Mouse (Mus musculus): Measurements from ENCODE around the gene Fam110a. TPM values are rescaled to one million over a fixed set of nuclear protein-coding genes. Genes with fewer than 3 reads are reported as not detected.

Gene Fam110a
- total and polyA plus RNA-seq, 3 experiments, result 4.3 to 6.6 (median 4.7) TPM

- 26% methylated on average over 3 of the region's 3 CpGs for WGBS
- Histone ChIP-seq H3K79me2 (replicated peaks; ENCODE audit: control insufficient read depth, insufficient read depth, low read length) (no peaks in the 10 kb centered on the region), H3K4me1 (ENCODE audit: control insufficient read depth, insufficient read depth, low read length) (peaks cover 2% of the 10 kb centered on the region; the same call in 1 of the 2 replicates), H3K36me3 (ENCODE audit: control insufficient read depth, insufficient read depth, low read length) (no peaks in the 10 kb centered on the region), H3K9ac (ENCODE audit: low read depth, low read length) (no peak overlapping the region), H3K4me3 (no peak overlapping the region), H3K27me3 (ENCODE audit: control insufficient read depth, insufficient read depth, low read length) (no peaks in the 10 kb centered on the region), H3K27ac (no peak overlapping the region)
- intact Hi-C loops (cut with DNase I), result loop anchor here (5.0 kb wide), 1 partner anchor 61 kb away; no protein-coding TSS in a partner anchor
- DNase-seq, result peak; percentile 43 to 49
- TF ChIP-seq POLR2A (IDR thresholded peaks at IDR 0.05; ENCODE audit: insufficient read depth, low read depth, low read length) (no peak), EP300 (IDR thresholded peaks at IDR 0.05; ENCODE audit: insufficient read depth, low read depth, low read length) (no peak), CTCF (IDR thresholded peaks at IDR 0.05) (no peak)
Measured at GRCm38 (mm10) chr2:151937893-151938292, 42.1 kb downstream of the Fam110a start.

- no peaks in the 10 kb centered on the region for H3K79me2 ChIP-seq (replicated peaks; ENCODE audit: control insufficient read depth, insufficient read depth, low read length)
- intact Hi-C loops (cut with DNase I), result loop anchor here (1.0 kb wide), 1 partner anchor 64 kb away; no protein-coding TSS in a partner anchor
- WGBS, result 34% methylated on average over 7 of the region's 7 CpGs
- DNase-seq, result peak; percentile 73 to 89
- H3K4me1 ChIP-seq (ENCODE audit: control insufficient read depth, insufficient read depth, low read length), result peaks cover 2% of the 10 kb centered on the region; the same call in 1 of the 2 replicates
- H3K27me3 ChIP-seq (ENCODE audit: control insufficient read depth, insufficient read depth, low read length), result no peaks in the 10 kb centered on the region
- no peak overlapping the region for H3K9ac ChIP-seq (ENCODE audit: low read depth, low read length)
- H3K27ac ChIP-seq, result no peak overlapping the region
- no peaks in the 10 kb centered on the region for H3K36me3 ChIP-seq (ENCODE audit: control insufficient read depth, insufficient read depth, low read length)
- no peak overlapping the region for H3K4me3 ChIP-seq
- TF ChIP-seq CTCF (IDR thresholded peaks at IDR 0.05), result peak; percentile 93
- no peak for TF ChIP-seq POLR2A (IDR thresholded peaks at IDR 0.05; ENCODE audit: insufficient read depth, low read depth, low read length)
Measured at GRCm38 (mm10) chr2:151930389-151931074, 49.5 kb downstream of the Fam110a start.

GRCm38 (mm10) chr2:151927103-151927502 lies 52.9 kb downstream of the Fam110a start:
- TF ChIP-seq CTCF (IDR thresholded peaks at IDR 0.05), result no peak
- no peak for TF ChIP-seq POLR2A (IDR thresholded peaks at IDR 0.05; ENCODE audit: insufficient read depth, low read depth, low read length)
- TF ChIP-seq EP300 (IDR thresholded peaks at IDR 0.05; ENCODE audit: insufficient read depth, low read depth, low read length), result no peak
- 90% methylated on average over 11 of the region's 11 CpGs for WGBS
- no peak overlapping the region for H3K9ac ChIP-seq (ENCODE audit: low read depth, low read length)
- H3K4me1 ChIP-seq (ENCODE audit: control insufficient read depth, insufficient read depth, low read length), result peaks cover 2% of the 10 kb centered on the region; the same call in 1 of the 2 replicates
- H3K27ac ChIP-seq, result no peak overlapping the region
- no peak overlapping the region for H3K4me3 ChIP-seq
- H3K79me2 ChIP-seq (replicated peaks; ENCODE audit: control insufficient read depth, insufficient read depth, low read length), result no peaks in the 10 kb centered on the region
- intact Hi-C loops (cut with DNase I), result no loop called here
- H3K27me3 ChIP-seq (ENCODE audit: control insufficient read depth, insufficient read depth, low read length), result no peaks in the 10 kb centered on the region
- DNase-seq, result no peak
- H3K36me3 ChIP-seq (ENCODE audit: control insufficient read depth, insufficient read depth, low read length), result no peaks in the 10 kb centered on the region

- H3K27ac ChIP-seq, result no peak overlapping the region
- H3K4me3 ChIP-seq, result no peak overlapping the region
- no peak for DNase-seq
- 26% methylated on average over 4 of the region's 4 CpGs for WGBS
- H3K4me1 ChIP-seq (ENCODE audit: control insufficient read depth, insufficient read depth, low read length), result peaks cover 2% of the 10 kb centered on the region; the same call in 1 of the 2 replicates
- intact Hi-C loops (cut with DNase I), result no loop called here
- H3K27me3 ChIP-seq (ENCODE audit: control insufficient read depth, insufficient read depth, low read length), result no peaks in the 10 kb centered on the region
- H3K36me3 ChIP-seq (ENCODE audit: control insufficient read depth, insufficient read depth, low read length), result no peaks in the 10 kb centered on the region
- no peak overlapping the region for H3K9ac ChIP-seq (ENCODE audit: low read depth, low read length)
- H3K79me2 ChIP-seq (replicated peaks; ENCODE audit: control insufficient read depth, insufficient read depth, low read length), result no peaks in the 10 kb centered on the region
- TF ChIP-seq POLR2A (IDR thresholded peaks at IDR 0.05; ENCODE audit: insufficient read depth, low read depth, low read length), result no peak
- TF ChIP-seq EP300 (IDR thresholded peaks at IDR 0.05; ENCODE audit: insufficient read depth, low read depth, low read length), result no peak
- no peak for TF ChIP-seq CTCF (IDR thresholded peaks at IDR 0.05)
Measured at GRCm38 (mm10) chr2:151925715-151926114, 54.3 kb downstream of the Fam110a start.

- Histone ChIP-seq H3K36me3 (ENCODE audit: control insufficient read depth, insufficient read depth, low read length) (no peaks in the 10 kb centered on the region), H3K9ac (ENCODE audit: low read depth, low read length) (no peak overlapping the region), H3K27me3 (ENCODE audit: control insufficient read depth, insufficient read depth, low read length) (no peaks in the 10 kb centered on the region), H3K4me1 (ENCODE audit: control insufficient read depth, insufficient read depth, low read length) (peaks cover 2% of the 10 kb centered on the region; the same call in 1 of the 2 replicates), H3K27ac (no peak overlapping the region), H3K79me2 (replicated peaks; ENCODE audit: control insufficient read depth, insufficient read depth, low read length) (no peaks in the 10 kb centered on the region), H3K4me3 (no peak overlapping the region)
- 57% methylated on average over 7 of the region's 7 CpGs for WGBS
- intact Hi-C loops (cut with DNase I), result no loop called here
- DNase-seq, result no peak
- TF ChIP-seq EP300 (IDR thresholded peaks at IDR 0.05; ENCODE audit: insufficient read depth, low read depth, low read length), result no peak
- TF ChIP-seq POLR2A (IDR thresholded peaks at IDR 0.05; ENCODE audit: insufficient read depth, low read depth, low read length), result no peak
- TF ChIP-seq CTCF (IDR thresholded peaks at IDR 0.05), result no peak
Measured at GRCm38 (mm10) chr2:151924276-151924675, 55.7 kb downstream of the Fam110a start.

GRCm38 (mm10) chr2:151921596-151921995 lies 58.4 kb downstream of the Fam110a start:
- H3K36me3 ChIP-seq (ENCODE audit: control insufficient read depth, insufficient read depth, low read length), result no peaks in the 10 kb centered on the region
- H3K79me2 ChIP-seq (replicated peaks; ENCODE audit: control insufficient read depth, insufficient read depth, low read length), result no peaks in the 10 kb centered on the region
- no peak overlapping the region for H3K27ac ChIP-seq
- DNase-seq, result peak; percentile 61 to 80
- TF ChIP-seq POLR2A (IDR thresholded peaks at IDR 0.05; ENCODE audit: insufficient read depth, low read depth, low read length) (no peak), CTCF (IDR thresholded peaks at IDR 0.05) (0 out of 2 replicates have a peak, but pooled peaks have one; percentile 5)
- H3K9ac ChIP-seq (ENCODE audit: low read depth, low read length), result no peak overlapping the region
- peaks cover 2% of the 10 kb centered on the region; the same call in 1 of the 2 replicates for H3K4me1 ChIP-seq (ENCODE audit: control insufficient read depth, insufficient read depth, low read length)
- intact Hi-C loops (cut with DNase I), result no loop called here
- no peaks in the 10 kb centered on the region for H3K27me3 ChIP-seq (ENCODE audit: control insufficient read depth, insufficient read depth, low read length)
- H3K4me3 ChIP-seq, result no peak overlapping the region
- 61% methylated on average over 4 of the region's 4 CpGs for WGBS

Data from heart, adult 2 months (tissue).